Mouse (Mus musculus) heart, postnatal 0 days (tissue): Measurements from ENCODE around the gene Fhit.

Source experiments
- CTCF ChIP-seq: IDR thresholded peaks from 2 replicates; pipeline ENCODE4 v1.5.1; 2016; ENCODE audit warnings: antibody characterized with exemption, control low read depth, low read depth
- EP300 ChIP-seq: IDR thresholded peaks from 2 replicates; pipeline ENCODE4 v1.6.1; 2016; ENCODE audit warnings: antibody characterized with exemption, low read depth

DNA sequence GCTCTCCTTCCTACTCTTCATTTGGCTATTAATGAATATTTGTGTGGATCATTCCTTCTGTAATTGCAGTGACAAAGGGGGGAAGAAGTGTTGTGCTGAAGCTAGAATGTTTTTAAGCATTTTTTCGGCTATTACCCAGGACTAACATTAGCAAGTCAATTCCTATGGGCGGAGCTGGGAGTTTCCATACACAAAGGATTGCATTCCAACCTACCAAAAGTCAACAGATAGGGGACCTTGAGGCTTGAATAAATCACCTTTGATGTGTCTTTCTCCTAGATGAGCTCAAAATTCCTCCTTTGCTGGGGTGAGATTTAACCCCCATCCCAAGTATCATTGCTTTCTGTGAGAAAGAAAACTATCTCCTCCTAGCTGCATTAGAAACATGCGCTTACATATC is 1490.1 kb downstream of the Fhit start:
- TF ChIP-seq CTCF (no peak), EP300 (no peak)
